Mouse (Mus musculus) embryonic stem cell, embryonic (primary cell): ENCODE data around the gene Cenpt.

Source experiments
- CTCF ChIA-PET, 4 experiments: fragments of 300-600 bp in 2 of 4; fragments of 350-600 bp in 2 of 4; sonication (Branson Sonifier 250); formaldehyde crosslinking; loops; one replicate each; lab custom pipeline; 2022; ENCODE audit warnings: inconsistent platforms in 2 of 4; lab: Charles Lee
- POLR2A ChIA-PET, 4 experiments: fragments of 300-600 bp in 2 of 4; fragments of 350-600 bp in 2 of 4; sonication (Branson Sonifier 250); formaldehyde crosslinking; loops; one replicate each; lab custom pipeline; 2022; ENCODE audit warnings: antibody characterized with exemption in 4 of 4, inconsistent platforms in 1 of 4; lab: Charles Lee

Cenpt gene

GRCm38 (mm10) chr8:105853178-105853577 lies at the start of gene Cenpt:
TSS of gene Cenpt (minus strand) at chr8:105853278.
- ChIA-PET CTCF (no interaction called here), POLR2A (interaction anchor here in 2 of 4 experiments (0.7 kb wide), 2 partner anchors 105 to 264 kb away, joined by 3 to 12 read pairs; no protein-coding TSS in a partner anchor)

GRCm38 (mm10) chr8:105900941-105901616 lies 48.0 kb upstream of the Cenpt start:
- ChIA-PET POLR2A (interaction anchor here in 3 of 4 experiments (0.5 to 4.4 kb wide), 39 partner anchors 8 to 295 kb away, joined by 3 to 41 read pairs (median 6); partner anchors contain the start of genes Acd (in 2 of the 3), Nrn1l (in 2 of the 3), Nutf2 (in 2 of the 3) and Pard6a (in 2 of the 3)), CTCF (interaction anchor here in 2 of 4 experiments (0.8 to 2.4 kb wide), 4 partner anchors 29 to 89 kb away, joined by 3 to 7 read pairs (median 6); no protein-coding TSS in a partner anchor)

DNA sequence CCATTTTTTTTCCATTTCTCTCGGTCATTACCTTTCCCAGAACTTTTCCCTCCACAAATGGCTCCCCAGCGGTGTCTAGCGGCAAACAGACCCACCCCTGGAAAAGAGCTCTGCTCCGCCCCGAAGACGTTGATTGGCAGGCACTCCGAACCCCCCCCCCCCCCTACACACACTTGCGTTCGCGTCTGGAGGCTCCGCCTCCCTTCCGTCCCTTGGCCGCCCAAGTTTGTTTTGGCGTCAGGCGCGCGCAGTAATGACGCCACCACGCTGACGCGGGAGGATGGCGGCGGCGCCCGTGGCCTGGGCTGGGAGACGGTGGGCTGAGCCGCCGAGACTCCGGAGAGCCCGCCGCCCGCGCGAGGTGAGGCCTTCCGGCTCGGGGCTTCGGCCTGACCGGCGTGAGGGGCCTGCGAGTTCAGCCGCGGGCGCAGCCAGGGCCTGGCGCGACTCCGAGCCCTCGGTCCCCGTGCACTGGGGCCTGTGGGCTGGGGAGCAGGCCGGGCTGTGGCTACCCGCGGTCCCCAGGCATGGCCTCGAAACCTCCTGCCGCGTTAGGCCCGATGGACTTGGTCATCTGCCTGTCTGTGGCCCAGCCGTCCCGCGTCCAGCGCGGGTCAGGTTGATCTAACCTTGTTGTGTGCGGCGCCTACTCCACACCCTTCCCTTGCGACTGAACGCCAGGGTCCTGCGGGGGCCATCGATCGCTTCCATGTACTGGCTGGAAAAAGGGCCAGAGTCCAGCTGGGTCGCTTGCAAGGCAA lies 47.3 kb upstream of the Cenpt start, which contains the start of gene Pskh1:
Pskh1 (plus strand) TSS at position 262 of the 761 bp plus-strand sequence.
- POLR2A ChIA-PET = interaction anchor here (0.5 to 4.4 kb wide), 110 partner anchors 8 to 1407 kb away, joined by 3 to 41 read pairs (median 4); partner anchors contain the start of genes Nutf2 (in 4 of the 4), Ranbp10 (in 3 of the 4), Acd (in 2 of the 4) and Ddx28 (in 2 of the 4)
- CTCF ChIA-PET = interaction anchor here (0.5 to 2.4 kb wide), 25 partner anchors 10 to 515 kb away, joined by 3 to 15 read pairs (median 3); partner anchors contain the start of genes Ctcf (in 1 of the 4), Nutf2 (in 1 of the 4) and Zfp90 (in 1 of the 4)

DNA sequence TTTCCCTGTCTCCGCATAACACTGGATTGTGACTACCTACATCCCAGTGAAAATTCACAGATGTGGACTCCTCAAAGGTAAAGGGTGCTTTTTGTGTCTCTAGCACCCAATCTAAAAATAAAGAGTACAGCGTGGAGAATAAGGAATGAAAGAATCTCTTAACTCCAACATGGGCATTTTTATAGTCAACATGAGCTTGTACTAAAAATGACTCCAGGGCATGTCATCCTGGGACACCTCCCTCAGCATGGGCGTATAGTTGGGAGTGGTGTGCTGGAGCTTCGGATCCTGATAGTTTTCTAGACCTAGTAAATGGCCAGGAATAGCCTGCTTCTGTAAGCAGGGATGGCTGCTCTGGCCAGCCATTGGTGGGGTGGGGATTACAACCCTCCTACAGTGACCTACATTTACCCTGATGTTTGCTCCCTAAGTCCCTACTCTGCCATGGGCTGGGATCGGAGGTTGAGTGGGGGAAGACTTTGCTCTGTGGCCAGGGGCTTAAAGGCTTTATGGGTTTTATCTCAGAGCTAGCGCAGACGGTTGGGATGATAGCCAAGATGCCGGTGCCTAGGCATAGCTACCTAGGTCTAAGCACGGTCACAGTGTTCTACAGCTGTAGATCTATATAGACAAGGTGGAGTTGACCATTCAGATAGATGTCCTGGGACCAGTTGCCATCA lies 44.9 kb upstream of the Cenpt start:
- CTCF ChIA-PET = interaction anchor here in 1 of 4 experiments (0.6 kb wide), 1 partner anchor 63 kb away, joined by 4 read pairs; no protein-coding TSS in a partner anchor

GRCm38 (mm10) chr8:105893339-105893738 lies 40.3 kb upstream of the Cenpt start, which contains the start of gene Nrn1l:
TSS of gene Nrn1l (plus strand) at chr8:105893567.
- CTCF ChIA-PET = interaction anchor here (0.6 to 3.6 kb wide), 13 partner anchors 14 to 549 kb away, joined by 3 to 23 read pairs (median 3); partner anchors contain the start of gene Nutf2 (in 2 of the 4)
- POLR2A ChIA-PET = interaction anchor here in 3 of 4 experiments (0.6 to 4.0 kb wide), 26 partner anchors 8 to 318 kb away, joined by 3 to 19 read pairs (median 4); partner anchors contain the start of genes Nutf2 (in 3 of the 3), Edc4 (in 2 of the 3), Carmil2 (in 1 of the 3) and Ranbp10 (in 1 of the 3)

More for the DNA sequence above, 44.9 kb upstream of the Cenpt start:
- POLR2A ChIA-PET = interaction anchor here in 1 of 4 experiments (1.8 kb wide), 1 partner anchor 42 kb away, joined by 5 read pairs; no protein-coding TSS in a partner anchor

DNA sequence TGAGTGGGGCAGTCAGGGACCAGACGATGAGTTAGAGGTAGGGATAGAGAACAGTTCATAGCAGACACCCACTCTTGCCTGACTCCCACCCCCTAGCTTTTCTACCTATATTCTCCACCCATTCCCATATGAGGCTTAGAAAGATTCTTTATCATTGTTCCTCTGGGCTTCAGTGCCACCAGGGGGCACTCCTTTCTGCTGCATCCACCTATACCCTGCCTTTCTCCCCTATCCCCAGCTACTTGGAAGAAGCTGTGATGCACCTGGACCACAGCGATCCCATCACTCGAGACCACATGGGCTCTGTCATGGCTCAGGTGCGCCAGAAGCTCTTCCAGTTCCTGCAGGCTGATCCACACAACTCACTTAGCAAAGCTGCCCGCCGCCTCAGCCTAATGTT lies 39.4 kb upstream of the Cenpt start:
- POLR2A ChIA-PET = interaction anchor here in 3 of 4 experiments (0.5 to 4.0 kb wide), 20 partner anchors 8 to 382 kb away, joined by 3 to 19 read pairs (median 5); partner anchors contain the start of genes Nutf2 (in 3 of the 3), Edc4 (in 1 of the 3), Pskh1 (in 1 of the 3) and Ranbp10 (in 1 of the 3)
- CTCF ChIA-PET = interaction anchor here (0.6 to 3.6 kb wide), 11 partner anchors 9 to 287 kb away, joined by 3 to 23 read pairs (median 5); partner anchors contain the start of gene Ripor1 (in 1 of the 4)

GRCm38 (mm10) chr8:105890870-105891269 lies 37.8 kb upstream of the Cenpt start:
- ChIA-PET POLR2A (interaction anchor here in 3 of 4 experiments (0.5 to 1.8 kb wide), 15 partner anchors 8 to 308 kb away, joined by 3 to 8 read pairs (median 4); partner anchors contain the start of gene Pskh1 (in 3 of the 3)), CTCF (interaction anchor here in 2 of 4 experiments (0.7 to 2.2 kb wide), 3 partner anchors 25 to 166 kb away, joined by 3 to 7 read pairs (median 3); no protein-coding TSS in a partner anchor)

- ChIA-PET POLR2A (interaction anchor here in 3 of 4 experiments (0.6 to 2.4 kb wide), 14 partner anchors 10 to 307 kb away, joined by 3 to 8 read pairs (median 4); partner anchors contain the start of genes Pskh1 (in 3 of the 3) and Thap11 (in 1 of the 3)), CTCF (interaction anchor here (0.5 to 2.2 kb wide), 5 partner anchors 24 to 337 kb away, joined by 3 to 7 read pairs (median 3); no protein-coding TSS in a partner anchor)
Measured at GRCm38 (mm10) chr8:105889756-105890465, 36.8 kb upstream of the Cenpt start.

DNA sequence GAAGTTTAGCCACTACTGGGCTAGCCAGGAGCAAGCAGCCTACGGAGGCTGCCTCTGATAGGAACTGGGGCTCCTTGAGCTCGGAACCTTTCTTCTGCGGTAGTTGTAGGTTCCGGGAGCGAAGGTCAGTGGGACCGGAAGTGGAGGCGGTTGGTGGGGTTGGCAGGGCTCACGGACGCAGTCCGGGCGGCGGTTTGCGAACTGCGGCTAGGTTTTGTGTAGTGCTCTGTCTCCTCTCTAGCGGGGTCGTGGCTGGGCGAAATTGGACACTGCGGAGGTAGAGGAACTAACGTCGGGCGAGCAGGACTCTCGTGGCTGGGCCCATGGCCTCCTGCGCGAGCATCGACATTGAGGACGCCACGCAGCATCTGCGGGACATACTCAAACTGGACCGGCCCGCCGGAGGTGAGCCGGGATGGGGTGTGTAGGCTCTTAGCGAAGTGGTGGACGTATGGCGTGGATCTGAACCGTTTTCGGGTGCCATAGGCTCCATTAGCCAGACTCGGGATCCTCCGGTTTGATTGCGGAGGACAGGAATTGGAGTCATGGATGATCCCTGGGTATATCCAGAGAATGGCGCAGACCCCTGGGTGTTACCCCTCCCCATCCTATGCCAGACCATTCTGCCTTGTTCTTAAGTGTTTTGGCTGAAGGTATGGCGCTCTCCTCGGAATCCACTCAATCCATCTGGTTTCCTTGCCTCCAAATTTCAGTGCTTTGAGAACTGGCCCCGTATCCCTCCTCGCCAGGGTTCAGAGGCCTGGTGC lies 27.9 kb upstream of the Cenpt start, which contains the start of gene Edc4:
Edc4 (plus strand) TSS at position 128 of the 767 bp plus-strand sequence.
- ChIA-PET CTCF (interaction anchor here in 1 of 4 experiments (0.6 kb wide), 2 partner anchors 10 to 1868 kb away, joined by 3 to 6 read pairs; no protein-coding TSS in a partner anchor), POLR2A (interaction anchor here in 3 of 4 experiments (0.6 to 8.4 kb wide), 18 partner anchors 11 to 287 kb away, joined by 3 to 58 read pairs (median 7); partner anchors contain the start of genes Nutf2 (in 3 of the 3), Nrn1l (in 2 of the 3) and Pskh1 (in 1 of the 3))

DNA sequence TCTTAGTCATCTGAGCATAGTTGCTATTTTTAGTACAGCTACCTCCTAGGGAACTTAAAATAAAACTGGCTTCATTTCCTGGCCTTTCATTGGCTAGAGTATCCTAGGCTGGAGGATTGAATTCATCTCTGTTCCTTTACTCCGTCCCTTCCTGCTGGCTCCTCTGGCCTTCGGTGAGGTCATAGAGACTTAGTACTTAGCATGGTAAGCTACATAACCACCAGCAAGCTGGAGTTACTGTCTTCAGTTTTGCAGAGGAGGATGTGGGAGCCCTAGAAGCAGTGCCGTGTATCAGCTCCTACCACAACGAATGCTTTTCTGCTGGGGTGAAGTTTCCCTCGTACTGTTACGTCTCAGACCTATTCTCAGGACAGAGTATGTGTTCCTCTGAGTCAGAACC lies 21.2 kb upstream of the Cenpt start:
- CTCF ChIA-PET = no interaction called here
- POLR2A ChIA-PET = interaction anchor here in 2 of 4 experiments (0.9 to 8.4 kb wide), 12 partner anchors 9 to 75 kb away, joined by 3 to 58 read pairs (median 5); partner anchors contain the start of genes Nutf2 (in 2 of the 2), Nrn1l (in 1 of the 2), Pskh1 (in 1 of the 2) and Thap11 (in 1 of the 2)

GRCm38 (mm10) chr8:105866364-105867029 lies 13.4 kb upstream of the Cenpt start:
- POLR2A ChIA-PET = interaction anchor here in 3 of 4 experiments (0.5 to 5.1 kb wide), 22 partner anchors 10 to 191 kb away, joined by 3 to 58 read pairs (median 4); partner anchors contain the start of genes Thap11 (in 2 of the 3), Edc4 (in 1 of the 3), Nrn1l (in 1 of the 3) and Pskh1 (in 1 of the 3)
- CTCF ChIA-PET = interaction anchor here (0.6 to 3.0 kb wide), 16 partner anchors 11 to 152 kb away, joined by 3 to 28 read pairs (median 5); partner anchors contain the start of genes Thap11 (in 3 of the 4), Nrn1l (in 1 of the 4), Pskh1 (in 1 of the 4) and Ranbp10 (in 1 of the 4)

DNA sequence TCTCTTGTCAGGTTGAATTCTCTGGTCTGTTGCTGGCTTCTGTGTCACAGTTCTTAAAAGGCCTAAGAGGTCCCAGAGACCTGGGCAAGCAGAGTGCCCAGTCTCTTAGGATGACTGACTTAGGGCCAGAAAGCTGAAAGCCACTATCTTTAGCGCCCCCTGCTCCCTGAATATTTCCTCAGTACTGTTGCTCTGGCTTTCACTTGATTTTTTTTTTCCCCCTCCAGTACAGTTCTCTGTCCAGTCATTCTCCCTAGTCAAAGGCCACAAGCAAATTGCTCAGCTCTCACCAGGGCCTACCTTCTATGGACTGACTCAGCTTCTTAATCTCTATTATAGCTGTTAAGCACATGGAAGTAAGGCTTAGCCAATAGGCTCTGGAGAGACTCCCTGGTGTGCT lies 8.9 kb upstream of the Cenpt start:
- ChIA-PET POLR2A (interaction anchor here in 2 of 4 experiments (0.5 to 4.7 kb wide), 25 partner anchors 9 to 390 kb away, joined by 3 to 58 read pairs (median 6); partner anchors contain the start of genes Acd (in 2 of the 2), Edc4 (in 2 of the 2), Pard6a (in 2 of the 2) and Pskh1 (in 2 of the 2)), CTCF (interaction anchor here in 3 of 4 experiments (0.6 to 1.2 kb wide), 4 partner anchors 27 to 933 kb away, joined by 3 to 5 read pairs (median 4); no protein-coding TSS in a partner anchor)

- CTCF ChIA-PET = interaction anchor here in 2 of 4 experiments (0.6 to 1.6 kb wide), 11 partner anchors 9 to 345 kb away, joined by 3 to 7 read pairs (median 3); partner anchors contain the start of genes Nrn1l (in 2 of the 2), Agrp (in 1 of the 2), Ctcf (in 1 of the 2) and Pskh1 (in 1 of the 2)
- POLR2A ChIA-PET = interaction anchor here (0.5 to 4.7 kb wide), 87 partner anchors 9 to 555 kb away, joined by 3 to 58 read pairs (median 4); partner anchors contain the start of genes Pskh1 (in 4 of the 4), Edc4 (in 3 of the 4), Ranbp10 (in 3 of the 4) and Tsnaxip1 (in 3 of the 4)
Measured at GRCm38 (mm10) chr8:105860143-105860981, 7.3 kb upstream of the Cenpt start, which contains the start of gene Nutf2. TSS of gene Nutf2 (plus strand) at chr8:105860580.
